Mouse (Mus musculus) limb, embryonic 14.5 days (tissue): ENCODE data around the gene H2-DMa. TPM values are rescaled to one million over a fixed set of nuclear protein-coding genes. Genes with fewer than 3 reads are reported as not detected.

Experiments
- ATAC-seq: fragments of 200-750 bp; cut with Nextera tagmentation; 2 replicates; pipeline ENCODE4 v1.8.0; 2017; ENCODE audit warnings: low read depth, moderate number of reproducible peaks, moderate TSS enrichment; ENCODE audit not compliant: low FRiP score
- DNase-seq: peaks from one replicate; pipeline ENCODE4 v3.0.0-alpha.2; 2015; ENCODE audit warnings: low spot score
- H3K27ac ChIP-seq: fragments of 300-500 bp; sonication (generic); replicated peaks from 2 replicates; pipeline ENCODE4 v1.5.1; 2014; ENCODE audit warnings: low read depth, mild to moderate bottlenecking, low read length, moderate library complexity, mixed read lengths
- H3K27me3 ChIP-seq: fragments of 300-500 bp; sonication (generic); 2 replicates; pipeline ENCODE4 v1.6.1; 2014; ENCODE audit warnings: low read length, mixed read lengths; ENCODE audit not compliant: control insufficient read depth, insufficient read depth
- H3K36me3 ChIP-seq: fragments of 300-500 bp; sonication (generic); 2 replicates; pipeline ENCODE4 v1.6.1; 2014; ENCODE audit warnings: mild to moderate bottlenecking, low read length, moderate library complexity, mixed read lengths; ENCODE audit not compliant: control insufficient read depth, insufficient read depth
- H3K4me1 ChIP-seq: fragments of 300-500 bp; sonication (generic); 2 replicates; pipeline ENCODE4 v1.6.1; 2014; ENCODE audit warnings: antibody characterized with exemption, low read length, mixed read lengths; ENCODE audit not compliant: control insufficient read depth, insufficient read depth
- H3K4me2 ChIP-seq: fragments of 300-500 bp; sonication (generic); replicated peaks from 2 replicates; pipeline ENCODE4 v1.6.1; 2014; ENCODE audit warnings: low read depth, mild to moderate bottlenecking, low read length, moderate library complexity; ENCODE audit not compliant: severe bottlenecking
- H3K4me3 ChIP-seq: fragments of 300-500 bp; sonication (generic); replicated peaks from 2 replicates; pipeline ENCODE4 v1.5.1; 2014; ENCODE audit warnings: low read length
- H3K9ac ChIP-seq: fragments of 300-500 bp; sonication (generic); 2 replicates; pipeline ENCODE4 v1.6.1; 2014; ENCODE audit warnings: mild to moderate bottlenecking, low read depth, low read length, moderate library complexity; ENCODE audit not compliant: severe bottlenecking
- H3K9me3 ChIP-seq: fragments of 300-500 bp; sonication (generic); 2 replicates; pipeline ENCODE4 v1.6.1; 2016; ENCODE audit warnings: low read length; ENCODE audit not compliant: control insufficient read depth
- POLR2A ChIP-seq: fragments of 200-500 bp; IDR thresholded peaks from 2 replicates; pipeline ENCODE4 v1.8.0; 2012; ENCODE audit warnings: inconsistent platforms, mild to moderate bottlenecking, moderate library complexity, borderline replicate concordance; ENCODE audit not compliant: insufficient read depth, insufficient read length; ENCODE audit errors: extremely low read depth
- WGBS: fragments of 180-500 bp; shearing (Covaris S2); extraction: QIAGEN DNeasy Blood & Tissue Kit; methylation state at CpG from one replicate; pipeline ENCODE4 v1.1.7; 2014; 5-methylcytosine and 5-hydroxymethylcytosine counted together
- polyA plus RNA-seq, 2 experiments: library from polyadenylated mRNA; depleted of rRNA in 1 of 2; stranded (reverse) in 1 of 2; unstranded in 1 of 2; fragments of >200 nt; fragmentation: Nextera tagmentation in 1 of 2; extraction: Ambion mirVana in 1 of 2; gene quantifications; 2 replicates each; pipeline versions ENCODE4 v1.2.1 to v1.2.3; 2012 to 2014

Gene H2-DMa
- polyA plus RNA-seq, 2 experiments: 13.1 to 19.0 TPM

DNA sequence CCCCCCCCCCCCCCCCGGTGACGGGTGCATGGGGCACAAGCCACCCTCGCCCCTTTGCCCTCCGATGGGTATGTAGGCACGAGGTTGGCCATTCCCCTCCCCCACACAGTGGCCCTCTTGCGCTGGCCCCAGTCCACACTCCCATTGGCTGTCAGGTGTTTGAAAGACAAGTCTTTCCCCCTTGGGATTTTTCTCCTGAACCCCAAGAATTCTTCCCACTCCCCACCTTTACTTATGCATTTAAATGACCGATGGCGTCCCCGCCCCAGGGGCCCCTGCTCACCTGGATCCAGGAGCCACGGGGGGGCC lies 2.5 kb downstream of the H2-DMa start:
- ATAC-seq: no peak

DNA sequence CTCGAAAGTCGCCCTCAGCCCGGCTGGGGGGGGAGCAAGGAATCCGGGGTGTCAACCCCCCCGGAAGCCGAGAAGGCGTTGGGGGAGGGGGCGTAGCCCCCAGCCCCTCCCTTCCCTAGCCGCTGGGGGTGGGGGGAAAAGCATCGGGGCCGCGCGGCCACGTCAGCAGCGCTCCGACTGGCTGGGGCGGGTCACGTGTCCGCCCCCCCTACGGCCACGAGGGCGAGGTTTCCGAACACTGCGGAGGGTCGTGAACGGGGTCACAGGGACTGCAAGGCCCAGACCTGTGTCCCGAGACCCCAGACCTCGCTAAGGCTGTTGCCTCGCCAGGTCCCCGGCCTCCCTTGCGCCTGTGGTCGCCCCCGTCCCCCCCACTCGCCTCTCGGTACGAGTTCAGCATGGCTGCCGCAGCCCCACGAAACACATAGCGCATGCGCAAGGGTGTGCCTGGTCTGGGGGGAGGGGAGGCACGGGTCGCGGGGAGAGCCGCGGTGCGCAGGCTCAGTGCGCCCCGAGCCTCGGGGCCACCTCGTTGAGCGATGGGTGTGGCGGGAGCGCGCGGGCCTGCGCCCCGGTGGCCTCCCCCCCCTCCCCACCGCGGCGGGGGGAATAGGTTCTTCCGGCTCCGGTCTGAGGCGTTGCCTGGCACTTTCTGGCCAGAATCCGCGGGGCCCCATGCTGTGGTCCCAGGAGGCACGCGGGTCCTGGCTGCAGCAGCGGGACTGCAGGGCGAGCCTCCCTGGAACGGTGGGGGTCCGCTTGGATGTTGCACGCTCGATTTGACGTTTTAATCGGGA lies 3.0 kb downstream of the H2-DMa start, which contains the start of gene Brd2:
Gene Brd2 (minus strand): TSS at position 447 of the 797 bp plus-strand sequence.
- Histone ChIP-seq H3K9me3 (no peaks in the 10 kb centered on the region), H3K4me1 (peaks cover 9% of the 10 kb centered on the region; the same call in 1 of the 2 replicates), H3K27ac (peak within 1 kb of the TSS; percentile 100), H3K36me3 (peaks cover 17% of the 10 kb centered on the region), H3K4me2 (peak within 1 kb of the TSS; percentile 97), H3K9ac (peak within 1 kb of the TSS; percentile 97), H3K4me3 (peak within 1 kb of the TSS; percentile 100), H3K27me3 (no peaks in the 10 kb centered on the region)
- peak; percentile 96 for DNase-seq
- WGBS: under 1% methylated on average over 57 of the region's 75 CpGs
- 0 out of 2 replicates have a peak, but pooled peaks have one; percentile 53 for TF ChIP-seq POLR2A
- peak; percentile 53 for ATAC-seq

More for the DNA sequence above, 2.5 kb downstream of the H2-DMa start:
- Histone ChIP-seq H3K9ac (peak overlapping the region; percentile 97), H3K36me3 (peaks cover 22% of the 10 kb centered on the region), H3K4me1 (peaks cover 8% of the 10 kb centered on the region), H3K27ac (peak overlapping the region; percentile 100), H3K27me3 (no peaks in the 10 kb centered on the region), H3K9me3 (no peaks in the 10 kb centered on the region), H3K4me2 (peak overlapping the region; percentile 97), H3K4me3 (peak overlapping the region; percentile 100)
- no peak for DNase-seq
- no peak for TF ChIP-seq POLR2A
- 2% methylated on average over 7 of the region's 10 CpGs for WGBS

DNA sequence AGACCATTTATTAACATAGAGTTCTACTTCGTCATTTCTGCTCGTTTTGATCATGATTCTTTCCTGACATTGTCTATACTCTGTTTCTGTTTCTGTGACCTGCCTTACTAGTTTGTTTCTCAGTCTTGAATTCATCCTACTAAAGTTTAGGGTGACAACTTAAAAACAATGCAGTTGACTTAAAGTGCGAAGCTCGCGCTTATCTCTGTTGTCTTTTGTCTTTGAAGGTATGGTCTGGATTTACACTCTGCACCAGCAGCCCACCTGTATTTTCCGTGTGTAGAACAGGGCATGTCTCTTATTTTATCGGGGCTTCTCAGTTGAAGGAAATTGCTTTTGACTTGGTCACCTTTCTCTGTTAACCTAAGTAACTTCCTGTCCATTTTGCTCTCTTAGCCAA lies 3.8 kb downstream of the H2-DMa start:
- DNase-seq (no peak), ATAC-seq (no peak)
- peak overlapping the region; percentile 97 for H3K9ac ChIP-seq
- H3K4me1 ChIP-seq: peaks cover 9% of the 10 kb centered on the region; the same call in 1 of the 2 replicates
- TF ChIP-seq POLR2A: no peak
- H3K4me3 ChIP-seq: peak overlapping the region; percentile 100
- H3K27ac ChIP-seq: peak overlapping the region; percentile 100
- peaks cover 10% of the 10 kb centered on the region for H3K36me3 ChIP-seq
- WGBS: 2% methylated on average over 7 of the region's 7 CpGs
- H3K9me3 ChIP-seq: no peaks in the 10 kb centered on the region
- H3K4me2 ChIP-seq: peak overlapping the region; percentile 97
- no peaks in the 10 kb centered on the region for H3K27me3 ChIP-seq

DNA sequence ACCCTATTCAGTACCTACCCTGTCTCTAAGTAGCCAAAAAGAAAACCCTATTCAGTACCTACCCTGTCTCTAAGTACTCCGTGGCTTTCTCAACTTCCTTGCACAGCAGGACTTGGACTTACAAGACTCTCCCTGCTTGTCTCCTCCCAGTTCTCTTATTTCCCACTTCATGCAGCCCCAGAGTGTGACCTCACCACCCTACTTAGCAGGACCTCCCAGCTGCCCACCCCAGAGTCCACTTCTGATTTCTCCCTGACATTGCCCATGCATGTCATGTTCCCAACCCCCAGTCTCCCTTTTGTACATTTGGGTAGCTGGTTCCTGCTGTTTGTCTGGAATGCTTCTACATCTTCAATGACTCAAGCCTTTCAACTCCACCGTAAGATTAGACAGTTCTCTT lies 4.2 kb downstream of the H2-DMa start:
- Histone ChIP-seq H3K4me2 (peak overlapping the region; percentile 97), H3K4me1 (peaks cover 11% of the 10 kb centered on the region; the same call in 1 of the 2 replicates), H3K9me3 (no peaks in the 10 kb centered on the region), H3K27ac (peak overlapping the region; percentile 100), H3K4me3 (peak overlapping the region; percentile 100), H3K9ac (peak overlapping the region; percentile 97), H3K36me3 (peaks cover 6% of the 10 kb centered on the region), H3K27me3 (no peaks in the 10 kb centered on the region)
- TF ChIP-seq POLR2A: no peak
- WGBS: 4% methylated on average over 2 of the region's 2 CpGs
- ATAC-seq (no peak), DNase-seq (no peak)

DNA sequence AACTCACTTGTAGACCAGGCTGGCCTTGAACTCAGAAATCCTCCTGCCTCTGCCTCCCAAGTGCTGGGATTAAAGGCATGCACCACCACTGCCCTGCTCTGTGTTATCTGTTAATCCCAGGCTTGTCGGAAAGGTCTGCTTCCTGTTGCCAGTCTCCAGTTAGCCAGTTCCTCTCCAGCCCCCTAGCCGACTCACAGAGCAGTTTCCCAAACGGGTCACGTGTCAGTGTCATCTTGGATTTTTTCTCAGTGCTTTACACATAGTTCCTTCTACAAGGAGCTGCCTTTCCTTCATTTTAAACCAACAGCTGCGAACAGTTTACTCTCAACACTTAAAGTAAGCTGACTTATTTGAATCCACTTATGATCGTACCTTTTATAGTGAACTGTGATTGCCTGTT lies 5.3 kb downstream of the H2-DMa start:
- H3K9me3 ChIP-seq: no peaks in the 10 kb centered on the region
- H3K4me3 ChIP-seq: no peak overlapping the region
- no peak overlapping the region for H3K27ac ChIP-seq
- TF ChIP-seq POLR2A: no peak
- no peak for DNase-seq
- 82% methylated on average over 6 of the region's 6 CpGs for WGBS
- H3K36me3 ChIP-seq: no peaks in the 10 kb centered on the region
- no peak overlapping the region; the same call in 1 of the 2 replicates for H3K4me2 ChIP-seq
- peaks cover 19% of the 10 kb centered on the region for H3K4me1 ChIP-seq
- H3K9ac ChIP-seq: no peak overlapping the region
- ATAC-seq: no peak
- H3K27me3 ChIP-seq: no peaks in the 10 kb centered on the region
